Mouse (Mus musculus) Patski (cell line): ENCODE measurements at regions not wholly inside any gene's neighbourhood (a gene's known extent, or its start where the extent isn't known, plus 50 kb on each side); places are given as distances from the start of the nearest gene placed in this dataset.

Source experiments
- ATAC-seq: fragments of 100-300 bp; one replicate; pipeline ENCODE4 v1.8.0; 2021
- CTCF ChIA-PET: fragments of 350-600 bp; sonication (Branson Sonifier 250); formaldehyde crosslinking; loops from one replicate; lab custom pipeline; 2022; ENCODE audit warnings: inconsistent platforms; lab: Charles Lee
- POLR2A ChIA-PET: fragments of 350-600 bp; sonication (Branson Sonifier 250); formaldehyde crosslinking; loops from one replicate; lab custom pipeline; 2022; ENCODE audit warnings: antibody characterized with exemption, inconsistent platforms; lab: Charles Lee
- DNase-seq: peaks from one replicate; pipeline ENCODE4 v3.0.0-alpha.2; 2011; ENCODE audit warnings: low read depth, low spot score
- H3K27me3 ChIP-seq: fragments of 371-371 bp; one replicate; pipeline ENCODE4 v1.5.1; 2021
- CTCF ChIP-seq: fragments of 100-300 bp; IDR thresholded peaks from one replicate; pipeline ENCODE4 v1.5.1; 2021
- in situ Hi-C: fragments of 300-500 bp; cut with MboI; formaldehyde crosslinking; loops from 3 replicates; pipeline ENCODE4 v1.11.1; 2018; ENCODE audit warnings: low pct_unique_long_range_greater_than_20kb, mixed read lengths

DNA sequence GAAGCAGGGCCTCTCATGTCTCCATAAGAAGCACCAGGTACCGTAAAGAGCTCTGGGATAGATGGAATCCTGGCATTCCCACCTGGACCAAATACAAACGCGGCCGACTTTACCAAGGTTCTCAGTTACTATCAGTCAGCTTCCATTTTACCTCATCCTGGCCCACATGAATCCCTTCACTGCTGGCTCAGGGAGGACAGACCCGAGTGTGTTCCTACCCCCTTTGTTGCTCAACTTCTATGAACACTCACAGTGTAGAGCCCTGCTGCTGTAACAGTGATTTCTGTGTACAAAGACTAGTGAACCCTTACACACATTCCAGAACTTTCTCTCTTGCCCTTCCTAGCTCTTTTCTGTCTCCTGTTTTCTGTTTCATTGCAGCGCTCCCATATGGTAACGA is 229.0 kb upstream of the Ercc4 start:
- DNase-seq (no peak), ATAC-seq (no peak)
- H3K27me3 ChIP-seq, result peaks cover 4% of the 10 kb centered on the region
- in situ Hi-C loops, result no loop called here
- POLR2A ChIA-PET, result no interaction called here
- no peak for TF ChIP-seq CTCF
- CTCF ChIA-PET, result no interaction called here

DNA sequence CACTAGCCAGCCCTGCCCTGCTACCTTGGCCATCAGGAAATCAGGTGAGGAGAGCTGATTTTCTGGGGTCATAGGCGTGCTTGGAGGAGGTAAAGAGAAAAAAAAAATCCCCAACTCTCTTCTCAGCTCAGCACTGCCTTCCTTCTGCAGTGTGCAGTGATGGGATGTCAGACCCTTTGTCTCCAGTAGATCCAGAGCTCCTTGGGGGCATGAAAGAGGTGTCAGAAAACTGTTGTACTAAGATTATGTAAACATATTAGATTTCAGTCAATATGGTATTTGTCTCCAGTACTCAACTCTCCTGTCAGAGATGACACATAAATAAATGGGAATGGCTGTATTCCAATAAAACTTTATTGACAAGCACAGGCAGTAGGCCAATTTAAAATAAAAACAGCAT is 226.8 kb upstream of the Ercc4 start:
- POLR2A ChIA-PET, result no interaction called here
- no peak for DNase-seq
- no peak for TF ChIP-seq CTCF
- CTCF ChIA-PET, result no interaction called here
- peaks cover 4% of the 10 kb centered on the region for H3K27me3 ChIP-seq
- ATAC-seq, result no peak
- in situ Hi-C loops, result no loop called here

DNA sequence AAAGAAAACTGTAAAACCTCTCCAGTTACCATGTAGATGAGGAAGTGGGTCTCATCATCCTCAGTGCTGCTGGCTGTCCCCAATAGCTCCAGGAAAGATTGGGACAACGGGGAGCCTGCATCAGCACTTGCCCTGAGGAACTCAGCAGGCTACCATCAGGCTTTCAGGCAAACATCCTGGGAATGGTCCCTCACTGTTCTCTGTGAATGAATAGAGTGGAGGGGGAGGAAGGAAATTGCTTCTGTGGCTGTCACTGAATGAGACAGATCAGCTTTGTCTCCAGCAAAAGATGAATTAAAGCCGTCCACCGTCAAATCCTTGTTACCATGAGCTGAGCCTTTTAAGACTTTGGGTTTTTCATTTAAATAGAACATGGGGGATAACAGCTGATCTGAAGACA is 224.9 kb upstream of the Ercc4 start:
- POLR2A ChIA-PET, result interaction anchor here (0.7 kb wide), 1 partner anchor 1457 kb away, joined by 3 read pairs; no protein-coding TSS in a partner anchor
- no peak for TF ChIP-seq CTCF
- in situ Hi-C loops, result no loop called here
- ATAC-seq, result no peak
- no peaks in the 10 kb centered on the region for H3K27me3 ChIP-seq
- CTCF ChIA-PET, result no interaction called here
- no peak for DNase-seq

DNA sequence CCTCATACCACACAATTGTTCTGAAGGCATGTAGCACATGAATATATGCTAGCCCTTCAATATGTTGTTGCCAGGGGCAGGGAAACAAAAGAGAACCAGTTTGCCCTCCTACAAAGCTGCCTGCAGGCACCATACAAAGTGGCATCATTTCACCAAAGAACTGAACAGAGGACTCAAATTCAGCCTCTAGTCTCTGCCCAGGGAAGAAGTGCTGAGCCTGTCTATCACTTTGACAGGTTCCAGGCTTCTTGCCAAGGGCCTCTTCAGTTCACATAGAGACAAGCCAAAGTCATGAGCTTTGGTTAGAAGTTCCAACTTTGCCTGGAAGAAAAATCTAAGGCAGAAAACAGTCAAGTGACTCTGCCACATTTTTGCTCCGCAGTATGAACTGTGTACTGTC is 223.4 kb upstream of the Ercc4 start:
- TF ChIP-seq CTCF, result no peak
- ChIA-PET POLR2A (no interaction called here), CTCF (no interaction called here)
- no peaks in the 10 kb centered on the region for H3K27me3 ChIP-seq
- no peak for DNase-seq
- ATAC-seq, result no peak
- in situ Hi-C loops, result no loop called here

DNA sequence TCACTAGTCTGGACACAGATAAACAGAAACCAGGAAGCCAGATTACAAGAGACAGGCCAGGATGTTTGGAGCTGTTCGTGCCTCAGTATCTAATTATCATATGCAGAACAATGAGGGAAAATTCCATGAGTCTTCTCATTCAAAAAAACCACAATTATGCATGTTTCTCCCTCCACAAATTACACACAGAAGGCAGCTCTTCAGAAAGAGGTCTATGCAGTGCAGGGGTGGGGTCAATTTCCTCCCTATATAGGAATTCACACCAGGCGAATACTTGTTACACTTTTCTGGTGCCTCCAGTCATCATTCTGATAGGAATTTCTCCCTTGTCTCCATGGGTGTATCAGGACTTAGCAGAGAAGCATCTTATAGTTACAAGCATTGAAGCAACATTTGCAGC is 222.1 kb upstream of the Ercc4 start:
- no peak for TF ChIP-seq CTCF
- no peaks in the 10 kb centered on the region for H3K27me3 ChIP-seq
- ChIA-PET CTCF (no interaction called here), POLR2A (interaction anchor here (0.6 kb wide), 1 partner anchor 268 kb away, joined by 3 read pairs; no protein-coding TSS in a partner anchor)
- ATAC-seq, result no peak
- in situ Hi-C loops, result no loop called here
- DNase-seq, result no peak

DNA sequence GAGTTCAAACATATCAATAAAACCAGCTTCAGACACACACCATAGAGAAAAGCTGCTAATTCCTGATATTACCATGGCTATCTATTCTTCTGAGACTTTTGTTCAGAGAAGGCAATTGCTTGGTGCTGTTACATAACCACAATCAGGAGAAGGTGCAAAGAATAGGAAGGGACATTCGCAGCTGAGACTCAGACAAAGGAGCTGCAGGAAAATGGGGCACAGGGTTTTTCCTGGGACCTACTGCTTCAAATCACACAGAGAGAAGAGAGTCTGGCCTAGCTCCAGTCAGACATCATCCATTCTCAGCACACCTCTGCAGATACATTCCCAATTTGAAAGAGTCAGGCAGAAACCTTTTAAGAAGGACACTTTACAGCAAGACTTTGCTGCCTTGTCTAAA is 219.4 kb upstream of the Ercc4 start:
- POLR2A ChIA-PET, result no interaction called here

DNA sequence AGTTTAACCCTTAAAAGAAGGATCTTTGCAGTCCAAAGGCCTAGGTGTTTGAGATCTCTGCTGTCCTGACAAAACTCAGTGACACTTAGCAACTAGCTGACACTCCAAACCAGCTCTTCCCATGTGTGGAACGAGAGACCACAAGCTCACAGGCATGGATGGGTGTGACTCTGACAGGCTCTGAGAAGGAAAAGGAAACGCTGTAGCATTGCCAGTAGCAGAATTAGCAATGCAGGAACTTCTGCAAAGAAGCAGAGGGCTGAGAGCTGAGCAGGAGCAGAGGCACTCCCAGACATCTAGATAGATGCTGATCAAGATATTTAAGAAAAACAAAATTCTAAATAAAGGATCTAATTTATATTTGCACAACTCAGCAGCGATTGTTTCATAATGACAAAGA is 218.9 kb upstream of the Ercc4 start:
- no peak for TF ChIP-seq CTCF
- CTCF ChIA-PET, result no interaction called here
- in situ Hi-C loops, result no loop called here
- ATAC-seq, result no peak
- H3K27me3 ChIP-seq, result no peaks in the 10 kb centered on the region
- no peak for DNase-seq
- POLR2A ChIA-PET, result no interaction called here

More for the DNA sequence above, 219.4 kb upstream of the Ercc4 start:
- DNase-seq (no peak), ATAC-seq (no peak)
- in situ Hi-C loops, result no loop called here
- TF ChIP-seq CTCF, result no peak
- CTCF ChIA-PET, result no interaction called here
- no peaks in the 10 kb centered on the region for H3K27me3 ChIP-seq

DNA sequence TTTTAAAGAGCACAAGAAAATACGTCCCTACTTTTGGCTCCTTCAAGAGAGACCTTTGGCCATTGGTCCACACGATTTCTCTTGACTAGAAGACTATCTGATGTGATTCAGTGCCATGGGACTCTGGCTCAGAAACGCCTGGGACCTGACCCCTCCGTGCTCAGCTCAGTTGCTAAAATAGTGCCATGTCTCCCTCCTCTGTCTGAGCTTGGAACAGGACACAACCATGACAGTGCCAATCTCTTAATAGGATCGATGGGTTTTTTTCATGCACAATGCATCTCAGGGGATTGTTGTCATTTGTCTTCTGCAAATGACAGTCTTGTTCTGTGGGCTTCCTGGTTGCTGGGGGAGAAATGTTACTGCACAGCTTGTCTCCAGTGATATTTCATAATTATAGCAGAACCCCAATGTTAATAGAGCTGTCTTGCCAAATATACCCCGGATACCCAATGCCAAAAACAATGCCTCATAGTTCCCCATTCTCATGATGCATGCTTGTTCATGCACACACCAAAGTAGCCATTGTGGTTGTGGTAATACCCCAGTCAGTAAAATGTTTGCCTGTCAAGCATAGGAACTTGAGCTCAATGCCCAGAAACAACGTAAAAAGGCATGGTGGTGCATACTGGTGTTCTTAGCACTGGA is 216.7 kb upstream of the Ercc4 start:
- TF ChIP-seq CTCF, result no peak
- in situ Hi-C loops, result no loop called here
- peaks cover 6% of the 10 kb centered on the region for H3K27me3 ChIP-seq
- ChIA-PET POLR2A (no interaction called here), CTCF (no interaction called here)
- no peak for DNase-seq
- no peak for ATAC-seq

DNA sequence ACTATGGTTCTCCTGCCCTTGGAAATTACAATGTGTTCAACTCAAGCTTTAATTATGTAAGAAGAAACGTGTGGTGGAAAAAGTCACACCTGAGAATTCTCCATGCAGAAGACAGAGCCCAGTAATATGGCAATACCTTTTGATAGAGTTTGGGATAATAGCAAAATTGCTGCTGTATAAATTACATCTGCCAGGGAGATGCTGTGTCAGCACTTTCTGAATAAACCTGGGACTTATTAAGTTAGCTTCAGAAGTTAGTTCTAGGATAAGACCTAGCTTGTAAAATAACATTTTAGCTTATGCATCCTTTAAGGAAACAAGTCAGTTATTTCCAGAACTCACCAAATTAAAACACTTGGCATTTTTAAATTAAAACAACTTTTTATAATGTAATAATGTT is 212.2 kb upstream of the Ercc4 start:
- TF ChIP-seq CTCF, result no peak
- CTCF ChIA-PET, result no interaction called here
- in situ Hi-C loops, result no loop called here
- peaks cover 15% of the 10 kb centered on the region for H3K27me3 ChIP-seq
- DNase-seq, result no peak
- no peak for ATAC-seq
- POLR2A ChIA-PET, result no interaction called here

DNA sequence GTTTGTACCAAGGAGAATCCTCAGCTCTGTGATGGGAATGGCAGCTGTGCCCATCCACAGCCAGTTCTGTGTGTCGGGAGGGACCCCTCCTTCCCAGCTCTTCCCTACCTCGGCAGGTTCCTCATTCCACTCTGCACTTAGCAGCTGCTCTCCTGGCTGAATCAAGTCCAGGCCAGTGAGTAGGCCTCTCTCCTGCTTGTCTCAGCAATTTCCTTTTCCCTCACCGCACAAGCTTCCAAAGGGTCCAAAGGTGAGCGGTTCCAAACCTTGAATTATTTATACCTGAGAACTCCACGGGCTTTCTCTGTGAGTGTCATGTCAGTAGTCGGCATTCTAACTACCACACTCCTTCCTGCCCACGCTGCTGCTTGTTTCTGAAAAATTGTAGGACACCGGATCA is 208.8 kb upstream of the Ercc4 start:
- H3K27me3 ChIP-seq, result peaks cover 19% of the 10 kb centered on the region
- POLR2A ChIA-PET, result no interaction called here
- DNase-seq (no peak), ATAC-seq (no peak)
- TF ChIP-seq CTCF, result no peak
- CTCF ChIA-PET, result no interaction called here
- in situ Hi-C loops, result no loop called here

DNA sequence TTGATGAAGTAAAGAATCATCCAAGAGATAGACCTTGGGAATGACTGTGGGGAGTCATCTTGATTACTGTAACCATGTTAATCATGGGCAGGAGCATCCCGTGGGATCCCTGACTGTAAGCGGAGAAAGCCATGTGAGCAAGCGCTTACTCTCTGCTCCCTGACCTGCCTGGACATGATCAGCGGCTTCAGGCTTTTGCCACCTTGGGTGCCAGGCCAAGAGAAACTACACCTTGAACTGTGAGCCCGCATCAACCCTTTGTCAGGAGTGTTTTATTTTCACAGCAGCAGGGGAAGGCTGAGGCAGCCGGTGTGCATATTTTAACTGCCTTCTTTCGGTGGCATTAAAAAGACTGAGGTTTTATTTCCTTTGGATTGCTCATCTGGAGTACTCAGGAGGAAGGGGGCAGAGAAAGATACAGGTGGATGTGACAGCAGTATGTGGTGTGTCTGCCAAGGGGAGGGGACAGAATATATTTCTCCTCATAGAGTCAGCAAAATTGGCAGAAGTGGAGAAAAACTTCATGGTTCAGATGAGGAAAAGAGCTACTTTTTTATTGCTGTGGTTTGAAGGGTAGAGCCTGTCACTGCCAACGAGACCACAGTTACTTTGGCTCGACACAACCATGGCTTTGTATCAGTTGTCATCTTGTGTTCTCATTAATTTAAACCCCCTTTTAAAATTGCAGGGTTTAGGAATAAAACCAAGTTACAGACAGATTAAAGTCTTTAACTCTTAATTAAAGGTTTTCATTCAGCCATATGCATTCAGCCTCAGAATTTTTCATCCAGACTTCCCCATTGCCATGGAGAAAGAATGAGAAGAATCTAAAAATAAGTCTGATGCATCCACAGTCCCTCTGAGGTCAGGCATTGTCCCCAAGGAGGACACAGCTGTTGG is 208.1 kb upstream of the Ercc4 start:
- ATAC-seq (peak; percentile 31), DNase-seq (no peak)
- no peak for TF ChIP-seq CTCF
- in situ Hi-C loops, result no loop called here
- POLR2A ChIA-PET, result no interaction called here
- CTCF ChIA-PET, result no interaction called here
- H3K27me3 ChIP-seq, result peaks cover 15% of the 10 kb centered on the region
